Mouse (Mus musculus) lung, postnatal 0 days (tissue): ENCODE measurements around the gene Nr2e3.

Experiments
- CTCF ChIP-seq: IDR thresholded peaks from 2 replicates; pipeline ENCODE4 v1.5.1; 2016; ENCODE audit warnings: antibody characterized with exemption, mild to moderate bottlenecking
- EP300 ChIP-seq: IDR thresholded peaks from 2 replicates; pipeline ENCODE4 v1.6.1; 2016; ENCODE audit warnings: antibody characterized with exemption, mild to moderate bottlenecking, control low read depth

GRCm38 (mm10) chr9:59965046-59965445 is 4.6 kb upstream of the Nr2e3 start:
- TF ChIP-seq CTCF = no peak
- TF ChIP-seq EP300 = no peak; the same call in 1 of the 2 replicates
